Comparison of ENCODE assay signal across 9 mouse cellular contexts in genomic region chr5:115507267-115507980, GRCm38 (mm10). TPM values are rescaled to one million over a fixed set of nuclear protein-coding genes. Genes with fewer than 3 reads are reported as not detected.
DNase-seq lines count a peak whose midpoint lies in the region; ATAC-seq and TF ChIP-seq lines count a peak whose summit lies in the region.
"Had no signal": no experiment of that assay in that cellular context is flagged by ENCODE, and none has a peak within 500 bp of the region (broad histone marks: within the 10 kb centered on the region; RNA-seq: fewer than 3 reads in every experiment).

No protein-coding gene starts in this region.

- 24% methylated on average over 12 of the region's 12 CpGs for WGBS in heart, embryonic 10.5 days
- 13% methylated on average over 12 of the region's 12 CpGs for WGBS in heart, embryonic 15.5 days
- 6% methylated on average over 12 of the region's 12 CpGs for WGBS in liver, postnatal 0 days (ENCODE audit: insufficient replicate concordance)

- peak; percentile 13; the same call in 1 of the 2 replicates for ATAC-seq in heart, embryonic 15.5 days (replicated peaks; ENCODE audit: insufficient number of reproducible peaks, insufficient read depth, low FRiP score, low read depth)
- ATAC-seq in liver, postnatal 0 days = no peak
- no peak for ATAC-seq in erythroid progenitor cell, adult 5-6 weeks (replicated peaks; ENCODE audit: low FRiP score, poor library complexity, severe bottlenecking)

- TF ChIP-seq POLR2A in MEL (IDR thresholded peaks at IDR 0.05; ENCODE audit: control insufficient read depth in 1 of 2, insufficient read depth in 1 of 2, low read depth in 1 of 2, low read length in 2 of 2, poor library complexity in 1 of 2) = no peak

- no peaks in the 10 kb centered on the region for H3K36me3 ChIP-seq in heart, embryonic 10.5 days
- H3K36me3 ChIP-seq in MEL (ENCODE audit: control insufficient read depth in 1 of 2, insufficient read depth in 2 of 2, low read length in 2 of 2) = peaks cover 0 to 2% of the 10 kb centered on the region in 2 experiments; a peak in 1 of 4 replicates
- H3K36me3 ChIP-seq in heart, embryonic 15.5 days = no peaks in the 10 kb centered on the region
- no peaks in the 10 kb centered on the region; the same call in 1 of the 2 replicates for H3K36me3 ChIP-seq in liver, postnatal 0 days (replicated peaks; ENCODE audit: insufficient read depth, low read length)

- H3K4me3 ChIP-seq in heart, embryonic 10.5 days = peak overlapping the region; percentile 97
- peak overlapping the region; percentile 91 to 98 for H3K4me3 ChIP-seq in MEL (ENCODE audit: control insufficient read depth in 1 of 2, insufficient read depth in 1 of 2, low read depth in 2 of 2, low read length in 2 of 2)
- H3K4me3 ChIP-seq in heart, embryonic 15.5 days = peak overlapping the region; percentile 92
- H3K4me3 ChIP-seq in liver, postnatal 0 days (ENCODE audit: low read depth, low read length) = peak overlapping the region; percentile 79

- DNase-seq in heart, embryonic 10.5 days (ENCODE audit: low spot score) = no peak
- no peak for DNase-seq in heart, adult 9 months (ENCODE audit: low spot score in 2 of 2)
- no peak for DNase-seq in MEL (ENCODE audit: low read depth, low spot score)
- DNase-seq in liver, postnatal 0 days = no peak
- no peak for DNase-seq in urinary bladder, adult 18-20 months (ENCODE audit: low spot score in 2 of 2)
- no peak for DNase-seq in embryo, embryonic 10.5 days (ENCODE audit: low spot score)

- H3K79me2 ChIP-seq in MEL (ENCODE audit: control insufficient read depth, insufficient read depth, low read length, poor library complexity) = peaks cover 16% of the 10 kb centered on the region

- H3K27ac ChIP-seq in heart, embryonic 10.5 days = peak overlapping the region; percentile 95
- no peak overlapping the region for H3K27ac ChIP-seq in MEL (ENCODE audit: control insufficient read depth, low read depth, low read length)
- H3K27ac ChIP-seq in heart, embryonic 15.5 days = peak overlapping the region; percentile 76
- peak overlapping the region; percentile 76 for H3K27ac ChIP-seq in liver, postnatal 0 days (ENCODE audit: low read depth)

- H3K4me1 ChIP-seq in heart, embryonic 10.5 days = peaks cover 49% of the 10 kb centered on the region
- H3K4me1 ChIP-seq in MEL (ENCODE audit: control insufficient read depth in 1 of 2, insufficient read depth in 2 of 2, low read length in 2 of 2) = peaks cover 0 to 8% of the 10 kb centered on the region in 2 experiments; a peak in 1 of 4 replicates
- peaks cover 35% of the 10 kb centered on the region for H3K4me1 ChIP-seq in heart, embryonic 15.5 days (replicated peaks)
- peaks cover 39% of the 10 kb centered on the region for H3K4me1 ChIP-seq in liver, postnatal 0 days (ENCODE audit: insufficient read depth)

- H3K4me2 ChIP-seq in heart, embryonic 15.5 days = peak overlapping the region; percentile 74
- H3K4me2 ChIP-seq in liver, postnatal 0 days (ENCODE audit: low read depth, low read length) = peak overlapping the region; percentile 95

- no peaks in the 10 kb centered on the region for H3K27me3 ChIP-seq in heart, embryonic 10.5 days (ENCODE audit: insufficient read depth, poor library complexity, severe bottlenecking)
- H3K27me3 ChIP-seq in MEL (ENCODE audit: control insufficient read depth in 1 of 2, insufficient read depth in 2 of 2, low read length in 2 of 2) = no peaks in the 10 kb centered on the region
- no peaks in the 10 kb centered on the region for H3K27me3 ChIP-seq in heart, embryonic 15.5 days
- H3K27me3 ChIP-seq in liver, postnatal 0 days (ENCODE audit: insufficient read depth, low read length) = no peaks in the 10 kb centered on the region

- TF ChIP-seq CTCF in MEL (IDR thresholded peaks at IDR 0.05 in 2 of 3, conservative IDR thresholded peaks at IDR 0.05 in 1 of 3; ENCODE audit: control insufficient read depth in 1 of 3, insufficient read depth in 1 of 3, low read depth in 2 of 3, low read length in 3 of 3, poor library complexity in 1 of 3, severe bottlenecking in 1 of 3) = no peak
- no peak for TF ChIP-seq CTCF in liver, postnatal 0 days (IDR thresholded peaks at IDR 0.05; ENCODE audit: low read depth)

- TF ChIP-seq RAD21 in MEL (IDR thresholded peaks at IDR 0.05; ENCODE audit: low read depth, low read length) = no peak

- peak overlapping the region; percentile 98 for H3K9ac ChIP-seq in MEL (ENCODE audit: control insufficient read depth, low read depth, low read length, poor library complexity, severe bottlenecking)
- peak overlapping the region; percentile 95 for H3K9ac ChIP-seq in heart, embryonic 15.5 days
- peak overlapping the region; percentile 89 for H3K9ac ChIP-seq in liver, postnatal 0 days (replicated peaks)

- TF ChIP-seq EP300 in MEL (IDR thresholded peaks at IDR 0.05; ENCODE audit: low read depth in 1 of 2, low read length in 2 of 2) = no peak
- no peak for TF ChIP-seq EP300 in liver, postnatal 0 days (IDR thresholded peaks at IDR 0.05; ENCODE audit: low read depth)

- no peaks in the 10 kb centered on the region for H3K9me3 ChIP-seq in heart, embryonic 10.5 days
- no peaks in the 10 kb centered on the region for H3K9me3 ChIP-seq in MEL (replicated peaks; ENCODE audit: insufficient read depth, low read length)
- no peaks in the 10 kb centered on the region for H3K9me3 ChIP-seq in heart, embryonic 15.5 days (replicated peaks)
- peaks cover 2% of the 10 kb centered on the region; the same call in 1 of the 2 replicates for H3K9me3 ChIP-seq in liver, postnatal 0 days (ENCODE audit: low read length)

TF ChIP-seq in MEL, 35 proteins besides CTCF, POLR2A, EP300 and RAD21 (continues in another document):
- TF ChIP-seq CHD2 (IDR thresholded peaks at IDR 0.05; ENCODE audit: low read length) = no peak
- TF ChIP-seq ZNF384 (IDR thresholded peaks at IDR 0.05; ENCODE audit: low read depth, low read length) = no peak
- no peak for TF ChIP-seq SMC3 (IDR thresholded peaks at IDR 0.05; ENCODE audit: low read depth, low read length)
- TF ChIP-seq USF1 (IDR thresholded peaks at IDR 0.05; ENCODE audit: low read depth, low read length) = no peak
- TF ChIP-seq SIN3A (IDR thresholded peaks at IDR 0.05; ENCODE audit: low read length) = no peak
- no peak for TF ChIP-seq TCF12 (IDR thresholded peaks at IDR 0.05; ENCODE audit: low read depth, low read length)

RNA-seq across cellular contexts. Expression of gene Pxn, which starts 0.9 kb away (rescaled TPM):
- polyA plus RNA-seq in heart, embryonic 10.5 days (2016; fragmentation: Nextera tagmentation; extraction: Ambion mirVana) = 30.3 and 31.9 TPM in 2 replicates
- total RNA-seq in MEL (2012; rRNA removed) = 12.7 and 15.2 TPM in 2 replicates
- polyA plus RNA-seq in MEL (2012; ENCODE audit: insufficient read depth in 1 of 2, insufficient read length in 2 of 2, low read depth in 1 of 2, low replicate concordance in 2 of 2, missing spikeins in 1 of 2) = 100 to 1,000 TPM in 1 of 2 experiments, 10 to 100 TPM in 1; 29.2 to 167 TPM
- 33.5 and 46.2 TPM in 2 replicates for polyA plus RNA-seq in heart, embryonic 15.5 days (2015; fragmentation: Nextera tagmentation; extraction: Ambion mirVana)
- polyA plus RNA-seq in liver, postnatal 0 days (2015; fragmentation: Nextera tagmentation; extraction: Ambion mirVana) = 14.9 and 16.3 TPM in 2 replicates
- total RNA-seq in erythroid progenitor cell, adult 5-6 weeks (2015; ENCODE audit: low replicate concordance) = 18.9 and 24.5 TPM in 2 replicates
- 11.1 and 21.2 TPM in 2 replicates for total RNA-seq in erythroid progenitor cell, adult 5-6 weeks (2017; ENCODE audit: low replicate concordance)

RNA-seq across cellular contexts. Expression of gene Sirt4, which starts 22.9 kb away (rescaled TPM):
- 18.7 and 19.0 TPM in 2 replicates for polyA plus RNA-seq in heart, embryonic 10.5 days (2016; fragmentation: Nextera tagmentation; extraction: Ambion mirVana)
- 7.6 and 9.2 TPM in 2 replicates for total RNA-seq in MEL (2012; rRNA removed)
- polyA plus RNA-seq in MEL (2012; ENCODE audit: insufficient read depth in 1 of 2, insufficient read length in 2 of 2, low read depth in 1 of 2, low replicate concordance in 2 of 2, missing spikeins in 1 of 2) = 10 to 100 TPM in 1 of 2 experiments, not detected in 1; 10.3 TPM
- 20.9 TPM in 2 replicates for polyA plus RNA-seq in heart, embryonic 15.5 days (2015; fragmentation: Nextera tagmentation; extraction: Ambion mirVana)
- 3.5 and 3.9 TPM in 2 replicates for polyA plus RNA-seq in liver, postnatal 0 days (2015; fragmentation: Nextera tagmentation; extraction: Ambion mirVana)
- total RNA-seq in erythroid progenitor cell, adult 5-6 weeks (2015; ENCODE audit: low replicate concordance) = 1.8 TPM in 1 of 2 replicates, not detected in the other
- 3.3 TPM in 1 of 2 replicates, not detected in the other for total RNA-seq in erythroid progenitor cell, adult 5-6 weeks (2017; ENCODE audit: low replicate concordance)

RNA-seq across cellular contexts. Expression of gene Pla2g1b, which starts 41.4 kb away (rescaled TPM):
- 0.48 and 1.4 TPM in 2 replicates for polyA plus RNA-seq in heart, embryonic 10.5 days (2016; fragmentation: Nextera tagmentation; extraction: Ambion mirVana)
- total RNA-seq in MEL (2012; rRNA removed) = 0.58 and 0.92 TPM in 2 replicates
- polyA plus RNA-seq in MEL (2012; ENCODE audit: insufficient read depth in 1 of 2, insufficient read length in 2 of 2, low read depth in 1 of 2, low replicate concordance in 2 of 2, missing spikeins in 1 of 2) = 1 to 10 TPM in 1 of 2 experiments, not detected in 1; 6.6 TPM
- polyA plus RNA-seq in heart, embryonic 15.5 days (2015; fragmentation: Nextera tagmentation; extraction: Ambion mirVana) = 0.32 and 0.52 TPM in 2 replicates
- not detected in 2 replicates for polyA plus RNA-seq in liver, postnatal 0 days (2015; fragmentation: Nextera tagmentation; extraction: Ambion mirVana)
- total RNA-seq in erythroid progenitor cell, adult 5-6 weeks (2015; ENCODE audit: low replicate concordance) = not detected in 2 replicates
- total RNA-seq in erythroid progenitor cell, adult 5-6 weeks (2017; ENCODE audit: low replicate concordance) = not detected in 2 replicates
- total RNA-seq: neutrophil, adult 5-6 weeks had no signal

RNA-seq across cellular contexts. Expression of gene Rplp0, which starts 51.8 kb away (rescaled TPM):
- polyA plus RNA-seq in heart, embryonic 10.5 days (2016; fragmentation: Nextera tagmentation; extraction: Ambion mirVana) = 1,223 and 1,345 TPM in 2 replicates
- total RNA-seq in MEL (2012; rRNA removed) = 2,878 and 3,028 TPM in 2 replicates
- polyA plus RNA-seq in MEL (2012; ENCODE audit: insufficient read depth in 1 of 2, insufficient read length in 2 of 2, low read depth in 1 of 2, low replicate concordance in 2 of 2, missing spikeins in 1 of 2) = 1,000 to 10,000 TPM; 3,294 to 4,164 TPM
- polyA plus RNA-seq in heart, embryonic 15.5 days (2015; fragmentation: Nextera tagmentation; extraction: Ambion mirVana) = 925 and 1,001 TPM in 2 replicates
- 793 and 822 TPM in 2 replicates for polyA plus RNA-seq in liver, postnatal 0 days (2015; fragmentation: Nextera tagmentation; extraction: Ambion mirVana)
- total RNA-seq in erythroid progenitor cell, adult 5-6 weeks (2015; ENCODE audit: low replicate concordance) = 1,000 and 1,025 TPM in 2 replicates
- total RNA-seq in erythroid progenitor cell, adult 5-6 weeks (2017; ENCODE audit: low replicate concordance) = 380 and 735 TPM in 2 replicates

RNA-seq across cellular contexts. Expression of gene Gcn1l1, which starts 57.6 kb away (rescaled TPM):
- 47.8 and 49.8 TPM in 2 replicates for polyA plus RNA-seq in heart, embryonic 10.5 days (2016; fragmentation: Nextera tagmentation; extraction: Ambion mirVana)
- total RNA-seq in MEL (2012; rRNA removed) = 79.7 and 93.8 TPM in 2 replicates
- polyA plus RNA-seq in MEL (2012; ENCODE audit: insufficient read depth in 1 of 2, insufficient read length in 2 of 2, low read depth in 1 of 2, low replicate concordance in 2 of 2, missing spikeins in 1 of 2) = 100 to 1,000 TPM in 1 of 2 experiments, 10 to 100 TPM in 1; 88.2 to 123 TPM
- polyA plus RNA-seq in heart, embryonic 15.5 days (2015; fragmentation: Nextera tagmentation; extraction: Ambion mirVana) = 20.9 and 28.8 TPM in 2 replicates
- 7.7 and 10.3 TPM in 2 replicates for polyA plus RNA-seq in liver, postnatal 0 days (2015; fragmentation: Nextera tagmentation; extraction: Ambion mirVana)
- total RNA-seq in erythroid progenitor cell, adult 5-6 weeks (2015; ENCODE audit: low replicate concordance) = 9.4 and 17.6 TPM in 2 replicates
- 13.7 and 14.1 TPM in 2 replicates for total RNA-seq in erythroid progenitor cell, adult 5-6 weeks (2017; ENCODE audit: low replicate concordance)
